Mouse (Mus musculus) midbrain, embryonic 16.5 days (tissue): Measurements from ENCODE around the gene Pde10a. TPM values are rescaled to one million over a fixed set of nuclear protein-coding genes. Genes with fewer than 3 reads are reported as not detected.

Source experiments
- ATAC-seq: fragments of 200-750 bp; cut with Nextera tagmentation; 2 replicates; pipeline ENCODE4 v1.8.0; 2017; ENCODE audit warnings: moderate TSS enrichment
- H3K27ac ChIP-seq: fragments of 300-500 bp; sonication (generic); 2 replicates; pipeline ENCODE4 v1.5.1; 2014; ENCODE audit warnings: mild to moderate bottlenecking, low read length, mixed read lengths
- H3K27me3 ChIP-seq: fragments of 300-500 bp; sonication (generic); 2 replicates; pipeline ENCODE4 v1.6.1; 2014; ENCODE audit warnings: low read depth, low read length, mixed read lengths; ENCODE audit not compliant: control insufficient read depth, insufficient read depth
- H3K36me3 ChIP-seq: fragments of 300-500 bp; sonication (generic); 2 replicates; pipeline ENCODE4 v1.6.1; 2014; ENCODE audit warnings: mild to moderate bottlenecking, low read length, moderate library complexity, mixed read lengths; ENCODE audit not compliant: control insufficient read depth, insufficient read depth
- H3K4me1 ChIP-seq: fragments of 300-500 bp; sonication (generic); 2 replicates; pipeline ENCODE4 v1.6.1; 2014; ENCODE audit warnings: mild to moderate bottlenecking, low read length, mixed read lengths; ENCODE audit not compliant: control insufficient read depth, insufficient read depth
- H3K4me2 ChIP-seq: fragments of 300-500 bp; sonication (generic); 2 replicates; pipeline ENCODE4 v1.6.1; 2014; ENCODE audit warnings: mild to moderate bottlenecking, low read length, mixed read lengths
- H3K4me3 ChIP-seq: fragments of 300-500 bp; sonication (generic); 2 replicates; pipeline ENCODE4 v1.5.1; 2014; ENCODE audit warnings: low read depth, mild to moderate bottlenecking, low read length, moderate library complexity, mixed read lengths
- H3K9ac ChIP-seq: fragments of 300-500 bp; sonication (generic); 2 replicates; pipeline ENCODE4 v1.6.1; 2014; ENCODE audit warnings: low read depth, low read length, mixed read lengths
- H3K9me3 ChIP-seq: fragments of 300-500 bp; sonication (generic); replicated peaks from 2 replicates; pipeline ENCODE4 v1.6.1; 2014; ENCODE audit warnings: mild to moderate bottlenecking, low read length, mixed read lengths; ENCODE audit not compliant: control insufficient read depth, poor library complexity, severe bottlenecking
- WGBS: fragments of 180-500 bp; shearing (Covaris S2); extraction: QIAGEN DNeasy Blood & Tissue Kit; methylation state at CpG from one replicate; pipeline ENCODE4 v1.1.7; 2014; 5-methylcytosine and 5-hydroxymethylcytosine counted together
- polyA plus RNA-seq: library from polyadenylated mRNA; unstranded; fragments of >200 nt; fragmentation: Nextera tagmentation; extraction: Ambion mirVana; gene quantifications from 2 replicates; pipeline ENCODE4 v1.2.1, GENCODE M21; 2015

Pde10a gene
- polyA plus RNA-seq, 1 experiment from 2014 or later, result 14.3 TPM

GRCm38 (mm10) chr17:8533828-8534227 lies 8.7 kb downstream of the Pde10a start:
- H3K36me3 ChIP-seq, result no peaks in the 10 kb centered on the region
- ATAC-seq, result no peak
- H3K27me3 ChIP-seq, result no peaks in the 10 kb centered on the region
- H3K9ac ChIP-seq, result no peak overlapping the region
- no peaks in the 10 kb centered on the region for H3K9me3 ChIP-seq
- WGBS, result 54% methylated on average over 3 of the region's 3 CpGs
- no peak overlapping the region for H3K4me2 ChIP-seq
- H3K4me1 ChIP-seq, result no peaks in the 10 kb centered on the region
- H3K27ac ChIP-seq, result no peak overlapping the region
- H3K4me3 ChIP-seq, result no peak overlapping the region

- Histone ChIP-seq H3K36me3 (no peaks in the 10 kb centered on the region), H3K4me3 (no peak overlapping the region), H3K4me1 (no peaks in the 10 kb centered on the region), H3K27me3 (no peaks in the 10 kb centered on the region), H3K4me2 (no peak overlapping the region), H3K9ac (no peak overlapping the region), H3K27ac (no peak overlapping the region), H3K9me3 (0 out of 2 replicates have a peak, but pooled peaks cover 2% of the 10 kb centered on the region)
- 80% methylated on average over 6 of the region's 6 CpGs for WGBS
- ATAC-seq, result no peak
Measured at GRCm38 (mm10) chr17:8536522-8536921, 11.3 kb downstream of the Pde10a start.

GRCm38 (mm10) chr17:8538102-8538501 lies 12.9 kb downstream of the Pde10a start:
- Histone ChIP-seq H3K4me1 (no peaks in the 10 kb centered on the region), H3K36me3 (no peaks in the 10 kb centered on the region), H3K4me3 (no peak overlapping the region), H3K9me3 (0 out of 2 replicates have a peak, but pooled peaks cover 2% of the 10 kb centered on the region), H3K27me3 (no peaks in the 10 kb centered on the region), H3K4me2 (no peak overlapping the region), H3K9ac (no peak overlapping the region), H3K27ac (no peak overlapping the region)
- ATAC-seq, result no peak
- 78% methylated on average over 3 of the region's 3 CpGs for WGBS

DNA sequence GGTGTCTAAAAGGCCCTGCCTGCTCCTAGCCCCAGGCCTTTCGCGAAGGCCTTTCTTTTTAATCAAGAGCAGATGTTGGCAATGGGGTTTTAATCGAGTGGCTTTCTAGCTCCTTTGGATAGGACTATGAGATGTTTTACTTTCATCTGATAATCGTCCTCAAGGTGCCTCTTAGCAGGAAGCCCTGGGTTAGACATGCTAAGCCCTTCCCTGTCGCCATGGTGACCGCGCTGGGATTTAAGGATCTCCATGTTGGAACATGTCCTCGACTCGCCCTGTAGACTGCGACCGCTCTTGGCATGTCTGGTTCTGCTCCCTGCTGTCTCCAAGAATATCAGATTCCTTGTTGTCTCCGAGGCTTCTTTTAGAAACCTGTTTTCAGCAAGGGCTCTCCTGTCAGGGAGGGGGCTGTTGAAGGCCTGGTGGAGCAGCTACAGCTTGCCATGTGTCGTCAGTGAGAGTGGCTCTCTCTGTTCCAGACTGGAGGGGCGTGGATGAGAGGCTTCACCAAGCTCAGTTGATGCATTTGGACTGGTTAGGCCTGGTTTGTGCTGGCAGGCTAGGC lies 16.9 kb downstream of the Pde10a start:
- Histone ChIP-seq H3K9ac (no peak overlapping the region), H3K9me3 (0 out of 2 replicates have a peak, but pooled peaks cover 2% of the 10 kb centered on the region), H3K4me1 (no peaks in the 10 kb centered on the region), H3K4me3 (no peak overlapping the region), H3K27ac (no peak overlapping the region), H3K27me3 (no peaks in the 10 kb centered on the region), H3K4me2 (no peak overlapping the region), H3K36me3 (no peaks in the 10 kb centered on the region)
- 68% methylated on average over 14 of the region's 14 CpGs for WGBS
- ATAC-seq, result no peak

DNA sequence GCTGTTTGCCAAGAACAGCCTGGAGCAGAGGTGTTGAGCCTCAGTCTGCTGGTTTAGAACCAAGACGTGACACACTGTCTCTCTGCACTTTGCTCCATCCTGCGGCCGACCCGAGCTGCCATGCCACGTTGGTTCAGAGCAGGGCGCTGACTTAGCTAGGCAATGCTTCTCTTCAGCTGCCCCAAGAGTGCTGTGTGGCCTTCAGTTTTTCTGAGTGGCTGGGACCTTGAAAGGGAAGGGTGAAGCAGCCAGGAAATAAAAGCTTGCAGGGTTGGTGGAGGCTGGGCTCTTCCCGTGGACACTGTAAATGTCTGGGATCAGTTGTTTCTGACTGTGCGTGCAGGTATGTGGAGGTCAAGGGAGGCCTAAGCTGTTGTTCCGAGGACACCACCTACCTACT lies 21.2 kb downstream of the Pde10a start:
- no peaks in the 10 kb centered on the region for H3K4me1 ChIP-seq

GRCm38 (mm10) chr17:8548733-8549132 lies 23.6 kb downstream of the Pde10a start:
- H3K36me3 ChIP-seq, result no peaks in the 10 kb centered on the region
- no peaks in the 10 kb centered on the region for H3K4me1 ChIP-seq
- WGBS, result 86% methylated on average over 4 of the region's 4 CpGs
- H3K4me3 ChIP-seq, result no peak overlapping the region
- no peak overlapping the region for H3K9ac ChIP-seq
- no peaks in the 10 kb centered on the region for H3K9me3 ChIP-seq
- no peaks in the 10 kb centered on the region for H3K27me3 ChIP-seq
- ATAC-seq, result no peak
- no peak overlapping the region for H3K27ac ChIP-seq
- H3K4me2 ChIP-seq, result no peak overlapping the region

More for the DNA sequence above, 21.2 kb downstream of the Pde10a start:
- 89% methylated on average over 9 of the region's 9 CpGs for WGBS
- Histone ChIP-seq H3K27ac (no peak overlapping the region), H3K4me2 (no peak overlapping the region), H3K9ac (no peak overlapping the region), H3K4me3 (no peak overlapping the region), H3K27me3 (no peaks in the 10 kb centered on the region), H3K9me3 (no peaks in the 10 kb centered on the region), H3K36me3 (no peaks in the 10 kb centered on the region)
- no peak for ATAC-seq

- Histone ChIP-seq H3K27ac (no peak overlapping the region), H3K27me3 (no peaks in the 10 kb centered on the region), H3K4me2 (no peak overlapping the region), H3K4me3 (no peak overlapping the region), H3K9ac (no peak overlapping the region), H3K36me3 (no peaks in the 10 kb centered on the region), H3K4me1 (no peaks in the 10 kb centered on the region), H3K9me3 (no peaks in the 10 kb centered on the region)
- ATAC-seq, result no peak
- 79% methylated on average over 3 of the region's 3 CpGs for WGBS
Measured at GRCm38 (mm10) chr17:8551641-8552040, 26.5 kb downstream of the Pde10a start.

GRCm38 (mm10) chr17:8552346-8553035 lies 27.3 kb downstream of the Pde10a start:
- ATAC-seq, result no peak
- no peaks in the 10 kb centered on the region for H3K9me3 ChIP-seq
- no peak overlapping the region for H3K4me3 ChIP-seq
- H3K9ac ChIP-seq, result no peak overlapping the region
- no peaks in the 10 kb centered on the region for H3K4me1 ChIP-seq
- 87% methylated on average over 8 of the region's 8 CpGs for WGBS
- no peak overlapping the region for H3K27ac ChIP-seq
- H3K36me3 ChIP-seq, result no peaks in the 10 kb centered on the region
- H3K27me3 ChIP-seq, result no peaks in the 10 kb centered on the region
- H3K4me2 ChIP-seq, result no peak overlapping the region

- no peak for ATAC-seq
- Histone ChIP-seq H3K4me2 (no peak overlapping the region), H3K4me1 (no peaks in the 10 kb centered on the region), H3K36me3 (no peaks in the 10 kb centered on the region), H3K9me3 (no peaks in the 10 kb centered on the region), H3K4me3 (no peak overlapping the region), H3K27me3 (no peaks in the 10 kb centered on the region), H3K9ac (no peak overlapping the region), H3K27ac (no peak overlapping the region)
- 65% methylated on average over 3 of the region's 3 CpGs for WGBS
Measured at GRCm38 (mm10) chr17:8553601-8554000, 28.4 kb downstream of the Pde10a start.
